Mouse (Mus musculus) small intestine, adult 2 months (tissue): ENCODE data around the gene Cwc27.

Experiments
- CTCF ChIP-seq: fragments of 200-500 bp; IDR thresholded peaks from 2 replicates; pipeline ENCODE4 v1.5.1; 2012; ENCODE audit warnings: low read depth, mild to moderate bottlenecking, control low read depth, inconsistent platforms, low read length, moderate library complexity, mixed read lengths; ENCODE audit not compliant: insufficient replicate concordance, insufficient read length; ENCODE audit errors: extremely low read depth
- POLR2A ChIP-seq: fragments of 200-500 bp; IDR thresholded peaks from 2 replicates; pipeline ENCODE4 v1.6.1; 2012; ENCODE audit warnings: low read depth, mild to moderate bottlenecking, control low read depth, inconsistent platforms, low read length, moderate library complexity

DNA sequence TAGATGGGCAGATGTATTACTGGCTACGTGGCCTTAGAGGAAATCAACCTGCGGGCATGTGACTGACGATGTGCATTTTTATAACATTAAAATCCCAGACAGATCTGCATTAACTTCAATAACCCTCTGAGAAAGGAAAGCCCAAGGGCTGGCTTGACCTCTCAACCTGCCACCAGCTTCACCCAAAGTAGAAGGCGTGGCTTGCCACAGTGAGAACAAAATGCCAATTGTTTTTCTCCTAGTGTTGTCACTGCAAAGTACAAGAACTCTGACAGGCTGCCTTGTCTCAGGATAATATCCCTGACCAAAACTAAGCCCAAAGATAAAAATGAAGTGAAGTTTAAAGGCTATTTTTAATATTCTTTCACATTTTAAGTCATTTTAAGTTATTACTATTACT, 188.9 kb downstream of the Cwc27 start:
- TF ChIP-seq CTCF (no peak), POLR2A (no peak)
